Mouse (Mus musculus) midbrain, embryonic 13.5 days (tissue): ENCODE measurements around the gene Olfr689. TPM values are rescaled to one million over a fixed set of nuclear protein-coding genes. Genes with fewer than 3 reads are reported as not detected.
"Not testable (repeated sequence)": the region's sequence is repeated elsewhere in the genome, so short reads cannot be mapped to it uniquely, and the experiment has no call there.

ENCODE experiments used
- ATAC-seq: fragments of 200-750 bp; cut with Nextera tagmentation; 2 replicates; pipeline ENCODE4 v1.8.0; 2017; ENCODE audit warnings: mild to moderate bottlenecking, moderate TSS enrichment, moderate library complexity
- H3K27ac ChIP-seq: fragments of 300-500 bp; sonication (generic); 2 replicates; pipeline ENCODE4 v1.5.1; 2015; ENCODE audit warnings: inconsistent platforms, mild to moderate bottlenecking, moderate library complexity
- H3K27me3 ChIP-seq: fragments of 300-500 bp; sonication (generic); 2 replicates; pipeline ENCODE4 v1.6.1; 2015; ENCODE audit warnings: mild to moderate bottlenecking, inconsistent platforms
- H3K36me3 ChIP-seq: fragments of 300-500 bp; sonication (generic); 2 replicates; pipeline ENCODE4 v1.6.1; 2015; ENCODE audit warnings: mild to moderate bottlenecking, inconsistent platforms
- H3K4me1 ChIP-seq: fragments of 300-500 bp; sonication (generic); replicated peaks from 2 replicates; pipeline ENCODE4 v1.6.1; 2015; ENCODE audit warnings: inconsistent platforms
- H3K4me2 ChIP-seq: fragments of 300-500 bp; sonication (generic); replicated peaks from 2 replicates; pipeline ENCODE4 v1.6.1; 2015; ENCODE audit warnings: moderate library complexity, mild to moderate bottlenecking, inconsistent platforms
- H3K4me3 ChIP-seq: fragments of 300-500 bp; sonication (generic); replicated peaks from 2 replicates; pipeline ENCODE4 v1.5.1; 2015; ENCODE audit warnings: mild to moderate bottlenecking, inconsistent platforms
- H3K9ac ChIP-seq: fragments of 300-500 bp; sonication (generic); replicated peaks from 2 replicates; pipeline ENCODE4 v1.6.1; 2015; ENCODE audit warnings: mild to moderate bottlenecking, inconsistent platforms
- H3K9me3 ChIP-seq: fragments of 300-500 bp; sonication (generic); 2 replicates; pipeline ENCODE4 v1.6.1; 2016; ENCODE audit warnings: mild to moderate bottlenecking, inconsistent platforms
- WGBS: fragments of 180-500 bp; shearing (Covaris S2); methylation state at CpG from one replicate; pipeline ENCODE4 v1.1.7; 2015; 5-methylcytosine and 5-hydroxymethylcytosine counted together
- polyA plus RNA-seq: library from polyadenylated mRNA; unstranded; fragments of >200 nt; fragmentation: Nextera tagmentation; extraction: Ambion mirVana; gene quantifications from 2 replicates; pipeline ENCODE4 v1.2.1, GENCODE M21; 2015

The Olfr689 gene
- polyA plus RNA-seq: not detected in 2 replicates

- no peaks in the 10 kb centered on the region for H3K4me1 ChIP-seq
- 100% methylated on average over 1 of the region's 1 CpGs for WGBS
- ATAC-seq: no peak
- H3K9ac ChIP-seq: no peak within 1 kb of the TSS
- no peak within 1 kb of the TSS for H3K4me3 ChIP-seq
- no peaks in the 10 kb centered on the region for H3K9me3 ChIP-seq
- H3K27ac ChIP-seq: no peak within 1 kb of the TSS
- H3K27me3 ChIP-seq: no peaks in the 10 kb centered on the region
- no peak within 1 kb of the TSS for H3K4me2 ChIP-seq
- no peaks in the 10 kb centered on the region for H3K36me3 ChIP-seq
These were observed at the start of gene Olfr689 for GRCm38 (mm10) chr7:105310865-105311264. TSS of gene Olfr689 (plus strand) at chr7:105311165.

GRCm38 (mm10) chr7:105272426-105272825, 38.5 kb upstream of the Olfr689 start:
- ATAC-seq: no peak
- Histone ChIP-seq H3K4me3 (no peak overlapping the region), H3K27me3 (no peaks in the 10 kb centered on the region), H3K27ac (no peak overlapping the region), H3K4me1 (no peaks in the 10 kb centered on the region), H3K4me2 (no peak overlapping the region), H3K9me3 (no peaks in the 10 kb centered on the region), H3K36me3 (no peaks in the 10 kb centered on the region), H3K9ac (no peak overlapping the region)
- 62% methylated on average over 7 of the region's 7 CpGs for WGBS

GRCm38 (mm10) chr7:105287795-105288194, 23.2 kb upstream of the Olfr689 start, which contains the start of gene Olfr688:
TSS of gene Olfr688 (plus strand) at chr7:105288095.
- no peak within 1 kb of the TSS for H3K27ac ChIP-seq
- no peak within 1 kb of the TSS for H3K9ac ChIP-seq
- no peak within 1 kb of the TSS for H3K4me2 ChIP-seq
- H3K4me1 ChIP-seq: no peaks in the 10 kb centered on the region
- no peaks in the 10 kb centered on the region for H3K27me3 ChIP-seq
- no peaks in the 10 kb centered on the region for H3K36me3 ChIP-seq
- ATAC-seq: no peak
- H3K4me3 ChIP-seq: no peak within 1 kb of the TSS
- WGBS: 76% methylated on average over 6 of the region's 6 CpGs
- H3K9me3 ChIP-seq: no peaks in the 10 kb centered on the region

GRCm38 (mm10) chr7:105290051-105290450, 20.9 kb upstream of the Olfr689 start:
- no peak for ATAC-seq
- H3K9me3 ChIP-seq: no peaks in the 10 kb centered on the region
- no peak overlapping the region for H3K4me2 ChIP-seq

GRCm38 (mm10) chr7:105325302-105325701, 14.3 kb downstream of the Olfr689 start:
- WGBS: 78% methylated on average over 2 of the region's 2 CpGs
- ATAC-seq: no peak
- H3K4me1 ChIP-seq: no peaks in the 10 kb centered on the region
- no peaks in the 10 kb centered on the region for H3K9me3 ChIP-seq
- H3K9ac ChIP-seq: no peak overlapping the region
- no peak overlapping the region for H3K27ac ChIP-seq
- H3K4me3 ChIP-seq: no peak overlapping the region
- H3K36me3 ChIP-seq: no peaks in the 10 kb centered on the region
- H3K27me3 ChIP-seq: no peaks in the 10 kb centered on the region
- no peak overlapping the region for H3K4me2 ChIP-seq

More at GRCm38 (mm10) chr7:105290051-105290450, 20.9 kb upstream of the Olfr689 start:
- no peak overlapping the region for H3K9ac ChIP-seq
- no peak overlapping the region for H3K4me3 ChIP-seq
- H3K27me3 ChIP-seq: no peaks in the 10 kb centered on the region
- H3K27ac ChIP-seq: no peak overlapping the region
- no peaks in the 10 kb centered on the region for H3K36me3 ChIP-seq
- H3K4me1 ChIP-seq: no peaks in the 10 kb centered on the region

- Histone ChIP-seq H3K27ac (no peak within 1 kb of the TSS), H3K9me3 (no peaks in the 10 kb centered on the region), H3K36me3 (no peaks in the 10 kb centered on the region), H3K4me2 (no peak within 1 kb of the TSS), H3K4me1 (no peaks in the 10 kb centered on the region), H3K4me3 (no peak within 1 kb of the TSS), H3K9ac (no peak within 1 kb of the TSS), H3K27me3 (no peaks in the 10 kb centered on the region)
- no peak for ATAC-seq
- 86% methylated on average over 1 of the region's 1 CpGs for WGBS
These were observed 23.0 kb downstream of the Olfr689 start, which contains the start of gene Olfr690 for GRCm38 (mm10) chr7:105334004-105334403. TSS of gene Olfr690 (minus strand) at chr7:105334104.

GRCm38 (mm10) chr7:105342170-105342569, 31.2 kb downstream of the Olfr689 start, which contains the start of gene Olfr691:
TSS of gene Olfr691 (minus strand) at chr7:105342270.
- Histone ChIP-seq H3K36me3 (no peaks in the 10 kb centered on the region), H3K27me3 (no peaks in the 10 kb centered on the region), H3K4me3 (no peak within 1 kb of the TSS), H3K27ac (no peak within 1 kb of the TSS), H3K9me3 (no peaks in the 10 kb centered on the region), H3K4me2 (no peak within 1 kb of the TSS), H3K4me1 (no peaks in the 10 kb centered on the region), H3K9ac (no peak within 1 kb of the TSS)
- no peak for ATAC-seq
- 54% methylated on average over 1 of the region's 1 CpGs for WGBS

- Histone ChIP-seq H3K4me3 (no peak overlapping the region), H3K27me3 (no peaks in the 10 kb centered on the region), H3K4me1 (no peaks in the 10 kb centered on the region), H3K9ac (no peak overlapping the region), H3K27ac (no peak overlapping the region), H3K36me3 (no peaks in the 10 kb centered on the region), H3K4me2 (no peak overlapping the region), H3K9me3 (no peaks in the 10 kb centered on the region)
- no peak for ATAC-seq
- 70% methylated on average over 2 of the region's 2 CpGs for WGBS
These were observed 31.8 kb downstream of the Olfr689 start for GRCm38 (mm10) chr7:105342752-105343151.

GRCm38 (mm10) chr7:105356064-105356463, 45.1 kb downstream of the Olfr689 start:
- not testable (repeated sequence) for H3K27ac ChIP-seq, H3K27me3 ChIP-seq, H3K9ac ChIP-seq, H3K36me3 ChIP-seq, H3K4me1 ChIP-seq, H3K4me2 ChIP-seq, H3K4me3 ChIP-seq, H3K9me3 ChIP-seq
- no CpG with 5 or more reads among the region's 5 CpGs for WGBS
- 0 out of 2 replicates have a peak, but pooled peaks have one; percentile 43 for ATAC-seq

GRCm38 (mm10) chr7:105356487-105356886, 45.5 kb downstream of the Olfr689 start:
- not testable (repeated sequence) for H3K9me3 ChIP-seq, H3K27ac ChIP-seq, H3K27me3 ChIP-seq, H3K4me1 ChIP-seq, H3K4me2 ChIP-seq, H3K4me3 ChIP-seq, H3K36me3 ChIP-seq, H3K9ac ChIP-seq
- peak; percentile 88 for ATAC-seq
- WGBS: 97% methylated on average over 1 of the region's 2 CpGs

GRCm38 (mm10) chr7:105361713-105362112, 50.7 kb downstream of the Olfr689 start:
- 87% methylated on average over 2 of the region's 2 CpGs for WGBS
- ATAC-seq: no peak
- no peak overlapping the region for H3K4me2 ChIP-seq
- no peaks in the 10 kb centered on the region for H3K36me3 ChIP-seq
- no peaks in the 10 kb centered on the region for H3K27me3 ChIP-seq
- no peaks in the 10 kb centered on the region for H3K9me3 ChIP-seq
- H3K9ac ChIP-seq: no peak overlapping the region
- no peaks in the 10 kb centered on the region for H3K4me1 ChIP-seq
- H3K27ac ChIP-seq: no peak overlapping the region
- no peak overlapping the region for H3K4me3 ChIP-seq

- 88% methylated on average over 5 of the region's 5 CpGs for WGBS
These were observed 56.3 kb downstream of the Olfr689 start for GRCm38 (mm10) chr7:105367268-105367667.

GRCm38 (mm10) chr7:105367930-105368329, 57.0 kb downstream of the Olfr689 start, which contains the start of gene Olfr692:
TSS of gene Olfr692 (plus strand) at chr7:105368230.
- H3K4me1 ChIP-seq: no peaks in the 10 kb centered on the region
- no peak within 1 kb of the TSS for H3K9ac ChIP-seq
- H3K4me3 ChIP-seq: no peak within 1 kb of the TSS
- 100% methylated on average over 1 of the region's 1 CpGs for WGBS
- H3K27ac ChIP-seq: no peak within 1 kb of the TSS
- peaks cover 19% of the 10 kb centered on the region for H3K36me3 ChIP-seq
- no peaks in the 10 kb centered on the region for H3K9me3 ChIP-seq
- no peak for ATAC-seq
- H3K4me2 ChIP-seq: no peak within 1 kb of the TSS
- H3K27me3 ChIP-seq: no peaks in the 10 kb centered on the region

More at GRCm38 (mm10) chr7:105367268-105367667, 56.3 kb downstream of the Olfr689 start:
- Histone ChIP-seq H3K9ac (no peak overlapping the region), H3K27ac (no peak overlapping the region), H3K27me3 (no peaks in the 10 kb centered on the region), H3K9me3 (no peaks in the 10 kb centered on the region), H3K4me1 (no peaks in the 10 kb centered on the region), H3K36me3 (peaks cover 12% of the 10 kb centered on the region; the same call in 1 of the 2 replicates), H3K4me3 (no peak overlapping the region), H3K4me2 (no peak overlapping the region)
- ATAC-seq: no peak
